Comparison of ENCODE assay signal across 36 mouse cellular contexts in the genomic region with DNA sequence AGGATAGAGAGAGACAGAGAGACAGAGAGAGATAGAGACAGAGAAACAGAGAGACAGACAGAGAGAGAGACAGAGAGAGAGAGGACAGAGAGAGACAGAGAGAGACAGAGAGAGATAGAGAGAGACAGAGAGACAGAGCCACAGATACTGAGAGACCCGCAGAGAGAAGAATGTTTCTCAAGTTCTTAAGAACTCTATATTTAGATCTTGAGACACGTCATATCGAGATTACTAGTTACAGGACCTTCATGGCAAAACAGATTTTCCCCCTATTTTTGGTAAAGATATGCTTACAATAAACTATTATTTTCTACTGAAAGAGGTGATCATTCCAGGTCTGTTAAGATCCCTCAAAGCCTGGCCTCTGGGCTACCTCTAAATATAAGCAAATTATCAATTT.
"Had no signal": no experiment of that assay in that cellular context is flagged by ENCODE, and none has a peak within 500 bp of the region (broad histone marks: within the 10 kb centered on the region; RNA-seq: fewer than 3 reads in every experiment).

No protein-coding gene starts in this region.

- H3K36me3 ChIP-seq: heart, embryonic 10.5 days; heart, embryonic 12.5 days; heart, embryonic 13.5 days; heart, embryonic 15.5 days; hindbrain, embryonic 10.5 days; hindbrain, embryonic 12.5 days; hindbrain, embryonic 13.5 days; hindbrain, embryonic 15.5 days; intestine, embryonic 15.5 days; kidney, embryonic 15.5 days had no signal

- H3K9ac ChIP-seq: heart, embryonic 12.5 days; heart, embryonic 13.5 days; heart, embryonic 15.5 days; hindbrain, embryonic 12.5 days; hindbrain, embryonic 13.5 days; hindbrain, embryonic 14.5 days; hindbrain, embryonic 15.5 days; intestine, embryonic 15.5 days; kidney, embryonic 15.5 days had no signal

- H3K27me3 ChIP-seq: heart, embryonic 12.5 days; heart, embryonic 13.5 days; heart, embryonic 15.5 days; hindbrain, embryonic 12.5 days; hindbrain, embryonic 13.5 days; hindbrain, embryonic 15.5 days; intestine, embryonic 15.5 days; kidney, embryonic 15.5 days had no signal

- H3K9me3 ChIP-seq: heart, embryonic 10.5 days; heart, embryonic 12.5 days; heart, embryonic 13.5 days; heart, embryonic 15.5 days; hindbrain, embryonic 10.5 days; hindbrain, embryonic 12.5 days; hindbrain, embryonic 13.5 days; hindbrain, embryonic 15.5 days; intestine, embryonic 15.5 days; kidney, embryonic 15.5 days had no signal

- ATAC-seq: hindbrain, embryonic 16.5 days; hindbrain, postnatal 0 days; inflammation-experienced regulatory T-cells, adult 6 months; intestine, embryonic 15.5 days; intestine, embryonic 16.5 days; intestine, postnatal 0 days had no signal

- DNase-seq: heart, postnatal 10 days; heart, postnatal 14 days; heart, postnatal 36 days; heart, postnatal 4 days; kidney, adult 11 months; kidney, adult 18-20 months; kidney, adult 2 months; kidney, adult 8-10 months; kidney, adult 9 months; kidney, postnatal 10 days; kidney, postnatal 14 days; kidney, postnatal 25 days; kidney, postnatal 36 days; kidney, postnatal 4 days; layer of hippocampus, adult 9-11 months; layer of hippocampus, postnatal 36 days had no signal

- H3K27ac ChIP-seq: heart, embryonic 10.5 days; heart, embryonic 13.5 days; heart, embryonic 15.5 days; hindbrain, embryonic 10.5 days; hindbrain, embryonic 12.5 days; hindbrain, embryonic 13.5 days; hindbrain, embryonic 14.5 days; hindbrain, embryonic 15.5 days; hindbrain, postnatal 0 days; intestine, embryonic 15.5 days; kidney, embryonic 15.5 days; kidney, postnatal 0 days; layer of hippocampus, adult 2 months; left cerebral cortex, adult 2 months had no signal

- H3K4me3 ChIP-seq: heart, embryonic 10.5 days; heart, embryonic 12.5 days; heart, embryonic 13.5 days; heart, embryonic 15.5 days; hindbrain, embryonic 10.5 days; hindbrain, embryonic 12.5 days; hindbrain, embryonic 13.5 days; hindbrain, embryonic 15.5 days; intestine, embryonic 15.5 days; kidney, embryonic 15.5 days; layer of hippocampus, adult 2 months; left cerebral cortex, adult 2 months had no signal

- H3K4me2 ChIP-seq: heart, embryonic 11.5 days; heart, embryonic 12.5 days; heart, embryonic 13.5 days; heart, embryonic 15.5 days; hindbrain, embryonic 12.5 days; hindbrain, embryonic 13.5 days; hindbrain, embryonic 14.5 days; hindbrain, embryonic 15.5 days; intestine, embryonic 15.5 days; kidney, embryonic 15.5 days had no signal

- H3K4me1 ChIP-seq: heart, embryonic 10.5 days; heart, embryonic 12.5 days; heart, embryonic 13.5 days; heart, embryonic 15.5 days; hindbrain, embryonic 10.5 days; hindbrain, embryonic 12.5 days; hindbrain, embryonic 13.5 days; hindbrain, embryonic 15.5 days; intestine, embryonic 15.5 days; kidney, embryonic 15.5 days had no signal
